Mouse (Mus musculus): ENCODE results near the gene Mdm2. TPM values are rescaled to one million over a fixed set of nuclear protein-coding genes. Genes with fewer than 3 reads are reported as not detected.

Mdm2 gene
- total and polyA plus RNA-seq, 3 experiments, result 35.3 to 601 (median 42.2) TPM

- Histone ChIP-seq H3K4me3 (ENCODE audit: control insufficient read depth in 1 of 2, insufficient read depth in 1 of 2, low read depth in 2 of 2, low read length in 2 of 2) (no peak overlapping the region), H3K9ac (ENCODE audit: control insufficient read depth, low read depth, low read length, poor library complexity, severe bottlenecking) (no peak overlapping the region), H3K79me2 (ENCODE audit: control insufficient read depth, insufficient read depth, low read length, poor library complexity) (no peaks in the 10 kb centered on the region), H3K27ac (ENCODE audit: control insufficient read depth, low read depth, low read length) (no peak overlapping the region), H3K27me3 (ENCODE audit: control insufficient read depth in 1 of 2, insufficient read depth in 2 of 2, low read length in 2 of 2) (no peaks in the 10 kb centered on the region), H3K9me3 (replicated peaks; ENCODE audit: insufficient read depth, low read length) (no peaks in the 10 kb centered on the region), H3K36me3 (ENCODE audit: control insufficient read depth in 1 of 2, insufficient read depth in 2 of 2, low read length in 2 of 2) (peaks cover 4 to 27% of the 10 kb centered on the region in 2 experiments; a peak in 3 of 4 replicates), H3K4me1 (ENCODE audit: control insufficient read depth in 1 of 2, insufficient read depth in 2 of 2, low read length in 2 of 2) (no peaks in the 10 kb centered on the region)
- DNase-seq (ENCODE audit: low read depth, low spot score), result no peak
- no peak for TF ChIP-seq ZNF384 (IDR thresholded peaks at IDR 0.05; ENCODE audit: low read depth, low read length)
- no peak for TF ChIP-seq E2F4 (IDR thresholded peaks at IDR 0.05; ENCODE audit: borderline replicate concordance, low read depth, low read length)
- TF ChIP-seq SIN3A (IDR thresholded peaks at IDR 0.05; ENCODE audit: low read length), result no peak
- no peak for TF ChIP-seq JUND (IDR thresholded peaks at IDR 0.05; ENCODE audit: low read depth, low read length)
- TF ChIP-seq MXI1 (IDR thresholded peaks at IDR 0.05; ENCODE audit: low read depth, low read length), result no peak
- TF ChIP-seq GATA1 (IDR thresholded peaks at IDR 0.05; ENCODE audit: low read depth, low read length), result no peak
- TF ChIP-seq MYC (IDR thresholded peaks at IDR 0.05; ENCODE audit: low read depth, low read length), result no peak
- TF ChIP-seq NRF1 (IDR thresholded peaks at IDR 0.05; ENCODE audit: insufficient read depth, low read depth, low read length, poor library complexity, severe bottlenecking), result no peak
- TF ChIP-seq KAT2A (conservative IDR thresholded peaks at IDR 0.05; ENCODE audit: low read depth, low read length), result no peak
- no peak for TF ChIP-seq POLR2A (IDR thresholded peaks at IDR 0.05; ENCODE audit: control insufficient read depth in 1 of 2, insufficient read depth in 1 of 2, low read depth in 1 of 2, low read length in 2 of 2, poor library complexity in 1 of 2)
Observed at GRCm38 (mm10) chr10:117750529-117751281, 40.1 kb upstream of the Mdm2 start.

- Histone ChIP-seq H3K4me3 (ENCODE audit: control insufficient read depth in 1 of 2, insufficient read depth in 1 of 2, low read depth in 2 of 2, low read length in 2 of 2) (no peak overlapping the region), H3K36me3 (ENCODE audit: control insufficient read depth in 1 of 2, insufficient read depth in 2 of 2, low read length in 2 of 2) (peaks cover 10 to 26% of the 10 kb centered on the region in 2 experiments), H3K9ac (ENCODE audit: control insufficient read depth, low read depth, low read length, poor library complexity, severe bottlenecking) (no peak overlapping the region), H3K27ac (ENCODE audit: control insufficient read depth, low read depth, low read length) (no peak overlapping the region), H3K79me2 (ENCODE audit: control insufficient read depth, insufficient read depth, low read length, poor library complexity) (peaks cover 3% of the 10 kb centered on the region; the same call in 1 of the 2 replicates), H3K27me3 (ENCODE audit: control insufficient read depth in 1 of 2, insufficient read depth in 2 of 2, low read length in 2 of 2) (no peaks in the 10 kb centered on the region), H3K9me3 (replicated peaks; ENCODE audit: insufficient read depth, low read length) (no peaks in the 10 kb centered on the region), H3K4me1 (ENCODE audit: control insufficient read depth in 1 of 2, insufficient read depth in 2 of 2, low read length in 2 of 2) (peaks cover 0 to 3% of the 10 kb centered on the region in 2 experiments; a peak in 2 of 4 replicates)
- TF ChIP-seq EP300 (IDR thresholded peaks at IDR 0.05; ENCODE audit: low read depth in 1 of 2, low read length in 2 of 2) (no peak), BHLHE40 (IDR thresholded peaks at IDR 0.05; ENCODE audit: borderline replicate concordance, low read depth, low read length) (no peak), ELF1 (IDR thresholded peaks at IDR 0.05; ENCODE audit: low read depth, low read length) (no peak), MAFK (IDR thresholded peaks at IDR 0.05; ENCODE audit: borderline replicate concordance, low read depth, low read length) (no peak), GABPA (IDR thresholded peaks at IDR 0.05; ENCODE audit: low read depth, low read length) (no peak), MAX (IDR thresholded peaks at IDR 0.05; ENCODE audit: low read length) (no peak), NELFE (IDR thresholded peaks at IDR 0.05; ENCODE audit: low read depth, low read length) (no peak), TAL1 (IDR thresholded peaks at IDR 0.05; ENCODE audit: low read length) (no peak), RCOR1 (IDR thresholded peaks at IDR 0.05; ENCODE audit: low read depth, low read length) (no peak), CHD2 (IDR thresholded peaks at IDR 0.05; ENCODE audit: low read length) (no peak), MYC (IDR thresholded peaks at IDR 0.05; ENCODE audit: low read depth, low read length) (no peak), MAZ (IDR thresholded peaks at IDR 0.05; ENCODE audit: low read depth, low read length) (no peak), POLR2AphosphoS2 (IDR thresholded peaks at IDR 0.05; ENCODE audit: low read length) (no peak), POLR2A (IDR thresholded peaks at IDR 0.05; ENCODE audit: control insufficient read depth in 1 of 2, insufficient read depth in 1 of 2, low read depth in 1 of 2, low read length in 2 of 2, poor library complexity in 1 of 2) (no peak), ZNF384 (IDR thresholded peaks at IDR 0.05; ENCODE audit: low read depth, low read length) (no peak), TBP (IDR thresholded peaks at IDR 0.05; ENCODE audit: low read depth, low read length) (no peak), USF2 (IDR thresholded peaks at IDR 0.05; ENCODE audit: borderline replicate concordance in 1 of 2, insufficient read depth in 1 of 2, low read depth in 1 of 2, low read length in 2 of 2) (no peak), MEF2A (IDR thresholded peaks at IDR 0.05; ENCODE audit: extremely low read depth, insufficient replicate concordance, low read depth, low read length, poor library complexity, severe bottlenecking) (no peak), RAD21 (IDR thresholded peaks at IDR 0.05; ENCODE audit: low read depth, low read length) (no peak), SMC3 (IDR thresholded peaks at IDR 0.05; ENCODE audit: low read depth, low read length) (no peak)
- no peak for DNase-seq (ENCODE audit: low read depth, low spot score)
Observed at GRCm38 (mm10) chr10:117749787-117750343, 39.3 kb upstream of the Mdm2 start.
